9 mouse cellular contexts compared by ENCODE assay signal in the genomic region with DNA sequence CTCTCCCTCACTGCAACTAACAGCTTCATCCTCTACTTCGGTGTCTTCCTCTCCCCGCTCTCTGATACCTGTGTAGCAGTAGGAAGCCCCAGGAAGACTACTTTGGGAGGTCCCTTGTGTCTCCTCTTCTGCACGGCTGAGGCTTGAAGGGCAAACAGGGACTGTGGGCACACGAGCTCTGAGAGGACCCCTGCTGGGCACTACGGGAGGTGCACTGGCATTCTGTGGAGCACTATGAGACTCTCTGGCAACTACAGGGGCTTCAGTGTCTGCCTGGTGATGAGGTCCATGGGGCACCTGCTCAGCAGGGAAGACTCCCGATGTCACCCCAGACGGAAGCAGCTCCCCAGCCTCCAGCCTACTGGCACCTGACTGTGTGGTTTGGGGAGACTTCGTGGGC. TPM values are rescaled to one million over a fixed set of nuclear protein-coding genes. Genes with fewer than 3 reads are reported as not detected.
DNase-seq lines count a peak whose midpoint lies in the region.
"Had no signal": no experiment of that assay in that cellular context is flagged by ENCODE, and none has a peak within 500 bp of the region (broad histone marks: within the 10 kb centered on the region; RNA-seq: fewer than 3 reads in every experiment).

No protein-coding gene starts in this region.

- DNase-seq in adrenal gland, postnatal 14 days = peak; percentile 23
- DNase-seq in adrenal gland, adult 18-20 months (ENCODE audit: low spot score in 2 of 2) = no peak
- peak; percentile 38 to 39 for DNase-seq in kidney, postnatal 4 days
- no peak for DNase-seq in kidney, adult 11 months
- DNase-seq in urinary bladder, adult 2 months (ENCODE audit: low spot score) = peak; percentile 15
- no peak for DNase-seq in urinary bladder, postnatal 14 days (ENCODE audit: low spot score)
- peak; percentile 60 for DNase-seq in thymus, postnatal 4 days
- no peak for DNase-seq in gastrocnemius, postnatal 25 days
- DNase-seq: spleen, adult 18-20 months had no signal

RNA-seq across cellular contexts. Expression of a gene that starts 32.7 kb away (rescaled TPM):
- 26.1 and 30.6 TPM in 2 replicates for total RNA-seq in adrenal gland, postnatal 14 days (2021)
- total RNA-seq in adrenal gland, adult 18-20 months (2021) = 10 to 100 TPM; 24.6 to 27.5 TPM
- 33.4 and 35.4 TPM in 2 replicates for polyA plus RNA-seq in urinary bladder, adult 2 months (2012; rRNA removed)
- 10 to 100 TPM; 16.2 to 16.3 TPM for total RNA-seq in gastrocnemius, postnatal 25 days (2021)

Comparison
In these comparisons a context has a peak if more than half of its experiments do, and no peak if none do; other contexts are left out.
1. DNase-seq: peak in adrenal gland, postnatal 14 days (single experiment), kidney, postnatal 4 days (2 of 2), urinary bladder, adult 2 months (single experiment) and thymus, postnatal 4 days (single experiment); none in adrenal gland, adult 18-20 months (0 of 2), kidney, adult 11 months (single experiment), urinary bladder, postnatal 14 days (single experiment) and gastrocnemius, postnatal 25 days (single experiment).